Mouse (Mus musculus) spleen, postnatal 4 days (tissue): ENCODE measurements at regions not wholly inside any gene's neighbourhood (a gene's known extent, or its start where the extent isn't known, plus 50 kb on each side); places are given as distances from the start of the nearest gene placed in this dataset.

Source experiments
- DNase-seq, 2 experiments: peaks; one replicate each; pipeline ENCODE4 v3.0.0; 2022; ENCODE audit warnings: low spot score in 2 of 2

- DNase-seq: no peak
These were observed 105.6 kb downstream of the Aldh8a1 start for GRCm38 (mm10) chr10:21482659-21483058.

GRCm38 (mm10) chr10:21483373-21483772, 106.3 kb downstream of the Aldh8a1 start:
- no peak for DNase-seq

- no peak for DNase-seq
These were observed 104.5 kb upstream of the 1700020N01Rik start for GRCm38 (mm10) chr10:21488374-21488930.

GRCm38 (mm10) chr10:21490910-21491309, 102.0 kb upstream of the 1700020N01Rik start:
- no peak for DNase-seq

DNA sequence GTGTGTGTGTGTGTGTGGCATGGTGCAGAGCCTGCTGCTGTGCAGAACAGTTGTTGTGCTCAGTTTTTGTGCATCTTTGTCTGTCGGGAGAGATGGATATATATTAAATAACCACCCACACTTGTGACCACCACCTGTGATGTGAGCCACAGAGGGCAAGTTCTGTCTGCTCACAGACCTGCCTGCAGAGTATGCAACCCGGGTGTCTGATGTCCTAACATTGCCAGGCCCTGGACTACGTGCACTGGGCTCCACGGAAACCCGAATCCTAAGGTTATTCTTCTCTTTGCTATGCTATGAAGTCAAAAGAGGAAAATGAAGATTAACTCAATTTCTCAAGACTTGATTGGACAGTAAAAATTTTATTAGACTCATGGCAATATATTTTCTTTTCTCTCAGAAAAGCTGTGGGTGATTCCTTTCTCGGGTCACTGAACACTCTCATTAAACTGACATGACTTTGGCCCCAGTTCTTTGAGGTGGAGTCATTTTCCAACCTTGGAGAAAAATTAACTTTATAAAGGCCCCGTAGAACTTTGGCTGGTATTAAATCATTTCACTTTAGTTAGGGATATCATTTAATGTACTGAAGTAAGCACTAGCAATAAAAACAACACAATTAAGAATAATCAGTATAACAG, 100.6 kb upstream of the 1700020N01Rik start:
- DNase-seq: no peak

- DNase-seq: no peak
These were observed 98.4 kb upstream of the 1700020N01Rik start for GRCm38 (mm10) chr10:21494536-21494935.

GRCm38 (mm10) chr10:21497110-21497509, 95.8 kb upstream of the 1700020N01Rik start:
- DNase-seq: no peak

DNA sequence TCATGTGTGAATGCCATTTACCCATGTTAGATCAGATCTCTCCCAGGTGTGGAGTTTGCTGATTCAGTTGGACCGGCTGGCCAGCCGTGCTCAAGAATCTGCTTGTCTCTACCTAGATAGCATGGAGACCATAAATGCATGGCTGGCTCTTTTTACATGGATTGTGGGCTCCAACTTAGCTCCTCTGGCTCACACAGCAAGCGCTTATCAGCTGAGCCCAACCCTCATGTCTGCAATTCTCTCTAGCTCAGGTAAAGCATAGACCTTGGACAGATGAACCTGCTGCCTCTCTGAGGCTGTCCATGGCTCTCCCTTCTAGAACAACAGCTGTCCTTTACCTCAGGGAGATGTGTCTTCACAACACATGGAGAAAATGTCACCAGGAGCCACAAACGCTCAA, 94.8 kb upstream of the 1700020N01Rik start:
- DNase-seq: no peak

- no peak for DNase-seq
These were observed 91.3 kb upstream of the 1700020N01Rik start for GRCm38 (mm10) chr10:21501658-21502057.

GRCm38 (mm10) chr10:21504431-21504830, 88.5 kb upstream of the 1700020N01Rik start:
- DNase-seq: no peak

DNA sequence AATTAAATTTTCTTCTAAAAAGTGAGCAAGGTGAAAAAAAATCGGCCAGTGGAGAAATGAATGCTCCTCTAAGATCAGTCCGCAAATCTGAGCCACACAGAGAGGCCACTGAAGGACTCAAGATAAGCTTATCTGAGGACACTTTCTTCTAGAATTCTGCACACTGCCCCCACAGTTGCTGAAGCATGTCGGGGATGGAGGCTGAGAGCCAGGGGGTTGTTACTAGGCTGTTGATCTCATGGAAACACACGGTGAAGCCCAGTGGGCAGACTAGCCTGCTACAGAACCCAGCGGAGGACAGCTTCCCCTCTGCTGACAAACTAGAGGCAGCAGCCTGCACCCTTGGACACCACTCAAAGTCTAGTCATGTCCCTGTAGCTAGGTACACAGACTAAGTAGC, 81.6 kb upstream of the 1700020N01Rik start:
- DNase-seq: no peak

GRCm38 (mm10) chr10:21512486-21512885, 80.5 kb upstream of the 1700020N01Rik start:
- DNase-seq: no peak

GRCm38 (mm10) chr10:21517721-21518120, 75.2 kb upstream of the 1700020N01Rik start:
- no peak for DNase-seq

DNA sequence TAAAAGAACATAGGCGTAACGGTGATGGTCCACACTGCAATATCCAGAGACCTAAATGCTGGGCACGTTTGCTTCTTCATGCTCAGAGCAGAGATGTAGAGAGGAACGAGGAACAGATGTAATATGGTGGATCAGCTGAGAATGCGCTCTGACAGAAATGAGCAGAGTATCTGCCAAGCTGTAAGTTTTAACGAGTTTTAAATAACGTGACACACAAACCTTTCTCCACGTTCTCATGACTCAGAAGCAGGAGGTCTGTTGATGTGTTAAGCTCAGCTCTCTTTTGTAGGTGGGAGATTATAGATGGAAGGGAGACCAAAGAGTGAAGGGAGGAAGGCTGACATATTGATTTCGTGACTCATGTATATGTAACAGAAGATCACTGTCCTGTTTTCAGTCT, 72.1 kb upstream of the 1700020N01Rik start:
- no peak for DNase-seq

GRCm38 (mm10) chr10:21525555-21525954, 67.4 kb upstream of the 1700020N01Rik start:
- DNase-seq: no peak

DNA sequence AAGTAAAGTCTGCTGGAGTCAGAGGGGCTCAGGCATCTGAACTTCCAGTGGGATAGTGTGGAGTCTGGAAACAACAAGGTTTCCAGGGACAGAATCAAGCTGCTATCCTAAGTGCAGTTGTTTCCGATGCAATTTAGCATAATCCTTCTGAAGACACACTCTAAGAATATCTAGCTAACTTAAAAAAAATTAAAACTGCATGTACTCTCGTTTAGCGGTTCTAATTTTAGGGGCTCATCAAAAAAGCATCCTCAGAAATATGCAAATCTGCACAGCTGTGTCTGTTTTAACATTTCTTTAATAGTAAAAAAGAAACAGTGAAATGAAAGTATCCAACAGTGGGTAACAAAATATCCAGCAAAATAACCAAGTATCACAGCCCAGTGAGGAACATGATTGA, 64.5 kb upstream of the 1700020N01Rik start:
- DNase-seq: no peak

DNA sequence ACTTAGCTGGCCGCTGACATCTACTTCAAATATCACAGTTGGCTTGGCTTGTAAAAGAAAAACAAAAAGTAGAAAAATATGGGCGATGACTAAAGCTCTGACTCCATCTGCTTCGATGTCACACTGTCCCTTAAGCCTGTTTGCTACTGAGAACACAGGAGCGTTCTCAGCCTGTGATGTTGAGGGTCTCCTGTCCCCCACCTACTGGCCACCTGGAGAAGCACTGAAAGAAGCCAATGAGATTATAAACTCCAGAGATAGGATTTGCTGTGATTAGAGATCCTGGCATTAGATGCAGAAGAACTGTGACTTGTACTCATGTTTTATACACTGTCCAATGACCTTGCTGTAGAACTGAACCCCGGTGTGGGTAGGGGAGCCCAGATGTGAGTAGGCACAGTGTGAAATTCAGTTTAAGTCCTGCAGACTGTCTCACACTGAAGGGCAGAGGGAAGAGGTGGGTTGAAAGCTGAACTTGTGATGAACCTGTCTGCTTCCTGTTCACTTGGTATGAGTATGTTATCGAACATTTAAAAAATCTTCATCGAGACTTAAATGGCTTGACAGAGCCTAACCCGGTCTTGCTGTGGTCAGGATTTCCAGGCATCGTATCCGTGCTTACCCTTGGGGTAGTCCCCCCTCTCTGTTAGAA, 63.7 kb upstream of the 1700020N01Rik start:
- DNase-seq: no peak

- DNase-seq: no peak
These were observed 60.8 kb upstream of the 1700020N01Rik start for GRCm38 (mm10) chr10:21532142-21532541.

- DNase-seq: no peak
These were observed 57.3 kb upstream of the 1700020N01Rik start for GRCm38 (mm10) chr10:21535631-21536030.

- no peak for DNase-seq
These were observed 54.5 kb upstream of the 1700020N01Rik start for GRCm38 (mm10) chr10:21538481-21538880.
